Mouse (Mus musculus) activated CD4-positive, CD25-positive, alpha-beta regulatory T cell, adult 4 months (primary cell): Measurements from ENCODE around the gene Tmem201. TPM values are rescaled to one million over a fixed set of nuclear protein-coding genes. Genes with fewer than 3 reads are reported as not detected.
A peak's percentile ranks its signal among the peaks of the same experiment; 100 is the strongest.
"Not testable (repeated sequence)": the region's sequence is repeated elsewhere in the genome, so short reads cannot be mapped to it uniquely, and the experiment has no call there.

ENCODE experiments used
- ATAC-seq: one replicate; pipeline ENCODE4 v1.8.0; 2017
- polyA plus RNA-seq, 2 experiments: library from polyadenylated mRNA; unstranded; fragments of 100-300 nt; shearing (Covaris generic); gene quantifications; one replicate each; pipeline ENCODE4 v1.2.1; 2017

The Tmem201 gene
- 1 to 10 TPM; 3.0 to 6.8 TPM for polyA plus RNA-seq

DNA sequence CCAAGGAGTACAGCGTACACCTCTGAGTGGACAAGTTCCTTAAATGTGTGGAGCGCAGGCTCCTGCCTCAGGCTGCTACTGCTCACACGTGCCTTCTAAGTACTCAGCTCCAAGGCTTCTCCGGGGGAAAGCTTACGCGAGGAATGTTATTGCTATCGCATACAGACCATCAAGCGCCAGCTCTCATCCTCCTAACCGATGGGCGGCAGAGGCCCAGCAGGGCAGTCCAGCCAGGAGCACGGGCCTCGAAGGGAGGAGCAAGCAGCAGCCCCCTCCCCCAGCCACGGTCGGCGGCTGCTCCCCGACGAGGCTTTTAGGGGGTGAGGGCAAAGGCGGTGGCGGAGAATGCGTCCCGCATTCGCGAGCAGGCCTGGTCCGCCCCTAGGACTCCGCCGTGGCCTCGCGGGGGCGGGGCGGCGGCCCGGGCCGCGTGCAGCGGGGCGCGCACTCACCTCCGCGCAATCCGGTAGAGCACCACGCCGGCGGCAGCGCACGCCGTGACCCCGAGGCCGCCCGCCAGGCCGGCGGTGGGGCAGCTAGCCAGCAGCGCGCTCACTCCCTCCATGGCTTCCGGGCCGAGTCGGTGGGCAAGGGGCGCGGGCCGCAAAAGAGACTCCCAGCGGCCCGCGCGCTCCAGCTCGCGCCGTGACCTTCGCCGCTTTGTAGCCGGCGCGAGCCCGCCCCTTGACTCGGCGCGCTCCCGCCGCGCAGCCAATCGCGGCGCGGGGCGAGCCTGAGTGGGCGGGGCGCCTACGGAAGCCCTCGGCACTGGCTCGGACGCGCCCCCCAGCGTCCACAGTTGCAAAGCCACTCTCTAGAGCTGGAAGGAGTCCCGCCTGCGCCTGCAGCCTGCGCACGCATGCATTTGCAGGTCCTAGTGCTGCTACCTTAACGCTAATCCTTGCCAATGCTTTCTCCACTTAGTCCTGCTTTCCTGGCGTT is at the start of gene Tmem201:
Tmem201 (minus strand) TSS at position 662 of the 942 bp plus-strand sequence.
- ATAC-seq = peak; percentile 94

DNA sequence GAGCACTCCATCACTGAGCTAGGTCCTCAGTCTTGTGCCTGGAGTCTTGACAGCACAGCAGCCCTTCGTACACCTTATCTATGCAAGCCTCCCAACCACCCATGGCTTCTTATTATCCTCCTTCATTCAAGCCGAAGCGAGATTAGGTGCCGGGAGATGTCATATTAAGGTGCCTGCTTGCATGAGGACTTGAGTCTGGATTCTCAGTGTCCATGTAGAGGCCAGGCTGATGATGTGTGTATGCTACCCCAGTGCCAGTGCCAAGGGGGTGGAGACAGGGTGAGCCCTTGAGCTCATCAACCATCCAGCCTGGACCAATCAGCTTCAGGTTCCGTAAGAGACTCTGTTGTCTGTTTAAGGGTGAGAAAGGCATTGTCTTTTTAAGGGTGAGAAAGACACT is 47.1 kb upstream of the Tmem201 start:
- ATAC-seq = no peak

DNA sequence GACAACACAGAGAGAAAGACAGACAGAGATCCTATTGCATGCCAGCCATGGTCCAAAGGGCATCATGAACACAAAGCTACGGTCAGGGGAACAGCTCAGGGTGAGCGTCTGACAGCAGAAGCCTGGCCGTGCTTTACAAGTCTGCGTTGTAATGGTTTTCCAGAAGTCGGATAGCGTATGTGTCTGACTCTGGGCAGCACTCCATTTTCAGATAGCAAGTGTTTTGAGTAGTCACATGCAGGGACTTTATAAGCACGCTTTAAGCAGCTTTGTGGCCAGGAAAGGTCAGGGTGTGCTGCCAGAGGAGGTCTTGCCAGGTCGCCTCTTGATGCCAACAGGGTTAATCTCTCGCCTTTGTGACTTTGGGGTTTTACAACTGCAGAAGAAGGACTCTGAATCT is 46.5 kb upstream of the Tmem201 start:
- ATAC-seq = no peak

GRCm38 (mm10) chr4:149782975-149783374 is 45.1 kb upstream of the Tmem201 start:
- ATAC-seq = no peak

DNA sequence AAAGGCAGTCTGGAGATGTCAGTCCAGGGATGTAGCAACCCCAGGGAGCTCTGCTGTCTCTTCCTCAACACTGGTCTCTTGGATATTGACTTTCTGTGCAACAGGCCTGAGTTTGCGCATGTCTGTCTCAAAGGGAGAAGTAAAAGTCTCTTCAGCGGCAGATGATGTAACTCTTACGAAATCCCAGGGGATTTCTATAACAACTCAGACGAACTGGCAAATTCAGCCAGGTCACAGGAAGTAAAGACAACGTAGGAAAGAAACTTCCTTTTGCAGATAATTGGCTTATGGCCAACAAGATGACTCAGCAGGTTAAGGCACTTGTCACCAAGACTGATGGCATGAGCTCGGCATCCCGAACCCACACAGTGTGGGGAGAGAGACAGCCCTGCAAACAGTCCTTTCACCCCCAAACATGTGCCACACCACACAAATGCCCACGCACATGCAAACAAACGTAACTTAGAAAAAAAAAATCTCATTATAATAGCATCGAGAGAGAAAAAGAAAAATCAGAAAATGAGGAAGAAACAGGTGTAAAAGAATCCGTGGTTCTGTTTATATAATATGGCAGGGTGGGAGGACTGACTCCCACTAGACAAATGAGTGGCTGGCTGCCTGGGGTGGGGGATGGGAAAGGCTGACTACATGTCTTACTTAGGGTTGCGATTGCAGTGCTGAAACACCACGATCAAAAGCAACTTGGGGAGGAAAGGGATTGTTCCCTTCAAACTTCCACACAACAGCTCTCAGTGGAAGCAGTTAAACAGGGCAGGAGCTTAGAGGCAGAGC is 42.9 kb upstream of the Tmem201 start:
- peak; percentile 36 for ATAC-seq

- ATAC-seq = no peak
Measured at GRCm38 (mm10) chr4:149779966-149780365, 42.1 kb upstream of the Tmem201 start.

- ATAC-seq = no peak
Measured at GRCm38 (mm10) chr4:149777126-149777525, 39.3 kb upstream of the Tmem201 start.

DNA sequence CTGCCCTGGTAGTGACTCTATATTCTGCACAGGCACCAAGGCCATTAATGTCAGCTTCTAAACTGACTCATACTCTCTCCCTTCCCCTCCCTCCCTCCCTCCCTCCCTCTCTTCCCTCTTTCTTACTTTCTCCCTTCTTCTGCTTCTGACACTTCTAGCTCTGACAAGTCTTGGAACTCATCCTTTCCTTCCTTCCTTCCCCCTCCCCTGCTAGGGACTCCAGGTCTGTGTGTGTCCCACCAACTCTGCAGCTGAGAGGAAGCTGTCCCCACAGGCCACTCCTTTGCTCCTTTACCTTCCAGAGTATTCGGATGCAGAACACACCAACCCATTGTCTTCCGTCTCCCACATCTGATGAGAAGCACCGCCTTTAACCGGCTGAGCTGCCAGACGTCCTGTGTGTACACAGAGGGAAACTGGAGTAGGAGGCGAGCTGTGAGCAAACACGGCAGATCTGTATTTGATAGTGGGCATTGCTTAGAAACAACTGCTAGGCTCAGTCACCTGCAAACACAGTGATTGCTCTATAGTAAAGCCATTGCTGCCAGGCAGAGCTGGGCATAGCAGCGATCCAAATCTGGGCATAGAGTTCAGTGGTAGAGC is 38.0 kb upstream of the Tmem201 start:
- ATAC-seq = no peak

- no peak for ATAC-seq
Measured at GRCm38 (mm10) chr4:149775330-149775729, 37.5 kb upstream of the Tmem201 start.

- peak; percentile 93 for ATAC-seq
Measured at GRCm38 (mm10) chr4:149774094-149774470, 36.2 kb upstream of the Tmem201 start, which contains the start of gene Slc25a33. Slc25a33 (minus strand) TSS chr4:149774277.

GRCm38 (mm10) chr4:149773408-149774093 is 35.7 kb upstream of the Tmem201 start:
- peak; percentile 51 for ATAC-seq

GRCm38 (mm10) chr4:149772394-149772793 is 34.5 kb upstream of the Tmem201 start:
- no peak for ATAC-seq

- ATAC-seq = no peak
Measured at GRCm38 (mm10) chr4:149765201-149765600, 27.4 kb upstream of the Tmem201 start.

DNA sequence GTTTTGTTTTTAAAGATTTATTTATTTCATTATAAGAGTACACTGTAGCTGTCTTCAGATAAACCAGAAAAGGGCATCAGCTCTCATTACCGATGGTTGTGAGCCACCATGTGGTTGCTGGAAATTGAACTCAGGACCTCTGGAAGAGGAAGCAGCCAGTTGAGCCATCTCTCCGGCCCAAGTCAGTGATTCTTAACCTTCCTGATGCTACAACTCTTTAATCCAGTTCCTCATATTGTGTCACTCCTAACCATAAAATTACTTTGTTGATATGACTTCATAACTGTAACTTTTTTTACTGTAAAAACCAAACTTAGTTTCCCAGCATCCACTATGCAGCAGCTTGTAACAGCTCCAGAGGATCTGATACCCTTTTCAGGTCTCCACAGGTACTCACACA is 25.5 kb upstream of the Tmem201 start:
- ATAC-seq = no peak

- ATAC-seq = peak; percentile 92
Measured at GRCm38 (mm10) chr4:149759517-149759916, 21.7 kb upstream of the Tmem201 start.

DNA sequence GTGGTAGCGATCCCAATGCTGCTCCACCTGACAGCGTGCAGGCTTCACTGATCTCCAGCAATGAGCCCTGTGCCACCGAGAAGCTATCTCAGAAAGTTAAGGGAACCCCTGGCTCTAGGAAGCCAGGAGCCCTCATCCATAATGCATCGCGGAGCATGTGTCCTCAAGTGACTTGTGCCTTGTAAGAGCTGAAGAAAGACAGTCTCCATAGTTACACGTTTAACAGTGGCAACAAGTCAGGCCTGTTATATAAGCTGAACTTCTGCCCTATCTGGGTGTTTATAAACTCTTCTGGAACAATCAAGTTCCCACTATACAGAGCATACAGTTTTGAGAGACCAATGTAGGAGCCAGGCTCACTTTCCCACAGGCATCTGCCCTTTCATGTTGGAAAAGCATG is 20.6 kb upstream of the Tmem201 start:
- ATAC-seq = no peak

DNA sequence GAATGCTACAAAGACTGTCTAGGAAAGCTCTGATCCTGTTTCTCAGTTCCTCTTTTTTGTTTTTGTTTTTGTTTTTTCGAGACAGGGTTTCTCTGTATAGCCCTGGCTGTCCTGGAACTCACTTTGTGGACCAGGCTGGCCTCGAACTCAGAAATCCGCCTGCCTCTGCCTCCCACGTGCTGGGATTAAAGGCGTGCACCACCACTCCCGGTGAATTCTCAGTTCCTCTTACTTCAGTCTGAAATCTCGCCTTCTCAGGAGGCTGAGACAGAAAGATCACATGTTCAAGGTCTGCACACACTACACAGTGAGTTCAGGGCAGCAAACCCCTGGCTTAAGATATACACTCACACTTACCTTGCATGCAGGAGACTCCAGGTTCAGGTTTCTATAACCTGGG is 18.7 kb upstream of the Tmem201 start:
- ATAC-seq = not testable (repeated sequence)

GRCm38 (mm10) chr4:149752836-149753235 is 15.0 kb upstream of the Tmem201 start:
- ATAC-seq = no peak

DNA sequence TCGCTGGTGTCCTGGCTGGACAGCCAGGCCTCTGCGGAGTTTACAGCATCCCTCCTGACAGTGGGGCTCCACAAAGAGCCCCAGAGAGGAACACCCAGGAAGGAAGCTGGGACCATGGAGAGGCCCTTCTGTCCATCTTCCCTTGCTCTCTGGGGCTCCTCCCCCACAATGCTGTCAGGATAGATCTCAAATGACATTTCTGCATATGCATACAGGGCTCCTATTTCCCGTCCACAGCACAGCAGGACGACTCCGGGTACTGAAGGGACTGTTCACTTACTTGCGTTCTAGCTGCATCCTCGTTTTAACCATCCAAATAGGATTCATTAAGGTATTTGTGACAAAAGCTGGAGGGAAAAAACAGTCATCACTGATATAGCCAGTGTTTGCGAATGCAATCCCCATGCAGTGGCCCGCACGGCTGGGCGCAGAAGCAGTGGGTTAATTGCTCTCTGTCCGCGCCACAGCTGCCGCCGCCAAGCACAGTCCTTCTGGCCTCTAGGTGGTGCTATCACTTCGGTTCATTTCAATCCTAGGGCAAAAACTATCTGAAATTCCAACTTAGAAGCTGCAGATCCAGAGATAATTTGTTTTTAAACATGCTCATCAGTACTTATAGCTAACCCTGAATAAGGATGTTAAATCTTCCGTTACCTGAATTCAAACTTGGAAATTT is 14.4 kb upstream of the Tmem201 start:
- ATAC-seq = no peak

DNA sequence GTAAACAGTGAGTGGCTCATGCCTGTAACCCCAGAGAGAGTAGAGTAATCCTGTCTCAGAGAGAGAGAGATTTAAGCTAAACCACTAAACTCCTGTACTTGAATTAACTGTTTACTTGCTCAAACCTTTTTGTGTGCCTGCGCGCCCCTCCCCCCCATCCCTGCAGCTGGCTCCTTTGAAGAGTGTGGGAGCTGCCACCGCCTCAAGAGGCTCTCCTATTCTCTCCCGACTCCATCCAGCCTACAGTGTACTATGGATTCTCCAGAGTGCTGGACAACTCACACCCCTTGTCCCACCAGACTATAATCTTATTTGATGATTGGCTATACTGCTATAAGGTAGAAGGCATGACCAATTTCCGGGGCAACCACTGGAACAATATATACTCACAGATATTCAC is 12.8 kb upstream of the Tmem201 start:
- no peak for ATAC-seq

GRCm38 (mm10) chr4:149749663-149750015 is 11.8 kb upstream of the Tmem201 start:
- ATAC-seq = not testable (repeated sequence)
